Mouse (Mus musculus) telencephalon, adult 2 months (tissue): Measurements from ENCODE around the gene B3gnt9.

ENCODE experiments used
- DNase-seq: peaks from one replicate; pipeline ENCODE4 v3.0.0-alpha.2; 2011; ENCODE audit warnings: low read depth, low spot score

The B3gnt9 gene

GRCm38 (mm10) chr8:105282239-105282638, 27.3 kb upstream of the B3gnt9 start:
- DNase-seq = no peak

GRCm38 (mm10) chr8:105281821-105282220, 26.9 kb upstream of the B3gnt9 start:
- DNase-seq = no peak

- DNase-seq = no peak
Measured at GRCm38 (mm10) chr8:105280567-105280966, 25.6 kb upstream of the B3gnt9 start.

- no peak for DNase-seq
Measured at GRCm38 (mm10) chr8:105278911-105279334, 24.0 kb upstream of the B3gnt9 start.

- no peak for DNase-seq
Measured at GRCm38 (mm10) chr8:105276292-105277120, 21.6 kb upstream of the B3gnt9 start.

GRCm38 (mm10) chr8:105275840-105276239, 20.9 kb upstream of the B3gnt9 start, which contains the start of gene Nol3:
Gene Nol3 (plus strand): TSS chr8:105276140.
- DNase-seq = no peak

GRCm38 (mm10) chr8:105275387-105275786, 20.4 kb upstream of the B3gnt9 start:
- DNase-seq = no peak

GRCm38 (mm10) chr8:105270916-105271186, 15.9 kb upstream of the B3gnt9 start:
- DNase-seq = no peak

GRCm38 (mm10) chr8:105270101-105270915, 15.4 kb upstream of the B3gnt9 start:
- DNase-seq = no peak

GRCm38 (mm10) chr8:105269461-105269947, 14.6 kb upstream of the B3gnt9 start, which contains the start of gene Hsf4:
Gene Hsf4 (plus strand): TSS chr8:105269801.
- no peak for DNase-seq

- no peak for DNase-seq
Measured at GRCm38 (mm10) chr8:105269075-105269458, 14.1 kb upstream of the B3gnt9 start.

- DNase-seq = peak; percentile 89
Measured at GRCm38 (mm10) chr8:105268342-105269074, 13.6 kb upstream of the B3gnt9 start.

GRCm38 (mm10) chr8:105266775-105267174, 11.8 kb upstream of the B3gnt9 start:
- no peak for DNase-seq

- DNase-seq = no peak
Measured at GRCm38 (mm10) chr8:105265128-105265527, 10.2 kb upstream of the B3gnt9 start.

GRCm38 (mm10) chr8:105264024-105264982, 9.3 kb upstream of the B3gnt9 start, which contains the start of the genes Tradd and Fbxl8:
Gene Tradd (minus strand): TSS chr8:105264609.
Gene Fbxl8 (plus strand): TSS chr8:105264648.
- DNase-seq = no peak

- DNase-seq = no peak
Measured at GRCm38 (mm10) chr8:105263244-105263912, 8.4 kb upstream of the B3gnt9 start.

GRCm38 (mm10) chr8:105261326-105261980, 6.5 kb upstream of the B3gnt9 start:
- DNase-seq = no peak

GRCm38 (mm10) chr8:105260371-105261099, 5.6 kb upstream of the B3gnt9 start:
- no peak for DNase-seq
